Mouse (Mus musculus): ENCODE measurements around the gene Cltrn.

DNA sequence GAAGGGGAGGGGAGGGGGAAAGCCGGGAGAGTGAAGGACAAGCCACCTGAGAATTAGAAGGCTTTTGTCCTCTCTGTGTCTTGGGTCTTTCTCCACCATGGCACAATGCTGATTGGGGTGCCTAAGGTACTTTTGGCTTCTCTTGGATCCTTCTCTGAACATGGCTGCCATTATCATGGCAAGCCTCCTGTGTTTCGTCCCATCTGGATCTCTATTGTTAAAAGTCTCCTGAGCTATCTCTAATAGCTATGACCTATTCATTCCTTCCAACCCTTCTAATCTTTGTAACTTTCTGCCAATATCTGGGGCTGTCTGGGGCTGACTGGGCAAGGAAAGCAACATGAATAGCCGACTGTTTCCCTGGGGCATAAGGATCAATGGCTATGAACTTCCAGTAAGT, 30.1 kb upstream of the Cltrn start:
- TF ChIP-seq CTCF (IDR thresholded peaks at IDR 0.05; ENCODE audit: low read depth), result no peak
- TF ChIP-seq EP300 (IDR thresholded peaks at IDR 0.05; ENCODE audit: low read depth), result no peak

Data from liver, postnatal 0 days (tissue).